Mouse (Mus musculus) ES-E14 (cell line): ENCODE results near the gene Bod1l. TPM values are rescaled to one million over a fixed set of nuclear protein-coding genes. Genes with fewer than 3 reads are reported as not detected.

ENCODE experiments used
- DNase-seq: peaks from one replicate; pipeline ENCODE4 v3.0.0-alpha.2; 2013; ENCODE audit warnings: low read depth, low spot score
- H3K27ac ChIP-seq: 2 replicates; pipeline ENCODE4 v1.5.1; 2012; ENCODE audit warnings: low read depth, mild to moderate bottlenecking, low read length, moderate library complexity, mixed read lengths; ENCODE audit not compliant: poor library complexity, insufficient read depth, severe bottlenecking
- H3K36me3 ChIP-seq: 2 replicates; pipeline ENCODE4 v1.6.1; 2012; ENCODE audit warnings: mild to moderate bottlenecking, low read length, moderate library complexity, mixed read lengths; ENCODE audit not compliant: control insufficient read depth, poor library complexity, insufficient read depth, severe bottlenecking
- H3K4me1 ChIP-seq, 2 experiments: fragments of 150-350 bp in 1 of 2; sonication (generic) in 1 of 2; 2 replicates each; pipeline ENCODE4 v1.6.1; 2012; ENCODE audit warnings: low read length in 2 of 2, mild to moderate bottlenecking in 1 of 2, mixed read lengths in 1 of 2; ENCODE audit not compliant: control insufficient read depth in 2 of 2, insufficient read depth in 2 of 2, poor library complexity in 1 of 2
- H3K4me3 ChIP-seq, 2 experiments: fragments of 150-350 bp in 1 of 2; sonication (generic) in 1 of 2; 2 replicates each; pipeline ENCODE4 v1.5.1; 2012; ENCODE audit warnings: low read length in 2 of 2, low read depth in 1 of 2, mild to moderate bottlenecking in 1 of 2, mixed read lengths in 1 of 2; ENCODE audit not compliant: insufficient read depth in 1 of 2, poor library complexity in 1 of 2, severe bottlenecking in 1 of 2
- H3K9ac ChIP-seq: 2 replicates; pipeline ENCODE4 v1.6.1; 2012; ENCODE audit warnings: low read depth, mild to moderate bottlenecking, low read length, mixed read lengths; ENCODE audit not compliant: poor library complexity, insufficient read depth, severe bottlenecking
- H3K9me3 ChIP-seq: fragments of 150-350 bp; sonication (generic); 2 replicates; pipeline ENCODE4 v1.6.1; 2012; ENCODE audit warnings: low read depth, mild to moderate bottlenecking, low read length; ENCODE audit not compliant: control insufficient read depth, insufficient read depth
- CHD2 ChIP-seq: IDR thresholded peaks from 2 replicates; pipeline ENCODE4 v1.6.1; 2014; ENCODE audit warnings: mild to moderate bottlenecking, low read depth, low read length, inconsistent platforms
- HCFC1 ChIP-seq: IDR thresholded peaks from 2 replicates; pipeline ENCODE4 v1.6.1; 2012; ENCODE audit warnings: low read length, inconsistent platforms, borderline replicate concordance; ENCODE audit not compliant: insufficient read depth
- MAFK ChIP-seq: IDR thresholded peaks from 2 replicates; pipeline ENCODE4 v1.6.1; 2014; ENCODE audit warnings: mild to moderate bottlenecking, low read depth, low read length, inconsistent platforms; ENCODE audit not compliant: insufficient read depth
- ZC3H11A ChIP-seq: IDR thresholded peaks from 2 replicates; pipeline ENCODE4 v1.6.1; 2012; ENCODE audit warnings: low read depth, mild to moderate bottlenecking, inconsistent platforms, low read length, borderline replicate concordance
- ZNF384 ChIP-seq: IDR thresholded peaks from 2 replicates; pipeline ENCODE4 v1.6.1; 2012; ENCODE audit warnings: low read depth, low read length, inconsistent platforms
- in situ Hi-C, 2 experiments: fragments of 600-800 bp; cut with MboI; formaldehyde crosslinking; loops; one replicate each; pipeline ENCODE4 v1.15.1; 2025; ENCODE audit warnings: low sequenced_read_pairs in 2 of 2, inconsistent platforms in 1 of 2; ENCODE audit not compliant: unreplicated experiment in 2 of 2
- total RNA-seq: library from RNA; depleted of rRNA; stranded (reverse); fragments of 300-350 nt; gene quantifications from 2 replicates; pipeline ENCODE4 v1.2.3, GENCODE M21; 2012

Bod1l gene
- total RNA-seq, 1 experiment: 67.2 TPM

GRCm38 (mm10) chr5:41763731-41764721, 80.1 kb downstream of the Bod1l start, which contains the start of gene Nkx3-2:
TSS of gene Nkx3-2 (minus strand) at chr5:41764501.
- Histone ChIP-seq H3K9ac (peak within 1 kb of the TSS; percentile 28; the same call in 1 of the 2 replicates), H3K36me3 (no peaks in the 10 kb centered on the region), H3K4me3 (peak within 1 kb of the TSS; percentile 55 to 67), H3K4me1 (peaks cover 0 to 8% of the 10 kb centered on the region in 2 experiments; a peak in 2 of 4 replicates), H3K9me3 (no peaks in the 10 kb centered on the region), H3K27ac (no peak within 1 kb of the TSS)
- peak; percentile 75 for DNase-seq
- in situ Hi-C loops: no loop called here
- TF ChIP-seq CHD2 (no peak), MAFK (no peak)

DNA sequence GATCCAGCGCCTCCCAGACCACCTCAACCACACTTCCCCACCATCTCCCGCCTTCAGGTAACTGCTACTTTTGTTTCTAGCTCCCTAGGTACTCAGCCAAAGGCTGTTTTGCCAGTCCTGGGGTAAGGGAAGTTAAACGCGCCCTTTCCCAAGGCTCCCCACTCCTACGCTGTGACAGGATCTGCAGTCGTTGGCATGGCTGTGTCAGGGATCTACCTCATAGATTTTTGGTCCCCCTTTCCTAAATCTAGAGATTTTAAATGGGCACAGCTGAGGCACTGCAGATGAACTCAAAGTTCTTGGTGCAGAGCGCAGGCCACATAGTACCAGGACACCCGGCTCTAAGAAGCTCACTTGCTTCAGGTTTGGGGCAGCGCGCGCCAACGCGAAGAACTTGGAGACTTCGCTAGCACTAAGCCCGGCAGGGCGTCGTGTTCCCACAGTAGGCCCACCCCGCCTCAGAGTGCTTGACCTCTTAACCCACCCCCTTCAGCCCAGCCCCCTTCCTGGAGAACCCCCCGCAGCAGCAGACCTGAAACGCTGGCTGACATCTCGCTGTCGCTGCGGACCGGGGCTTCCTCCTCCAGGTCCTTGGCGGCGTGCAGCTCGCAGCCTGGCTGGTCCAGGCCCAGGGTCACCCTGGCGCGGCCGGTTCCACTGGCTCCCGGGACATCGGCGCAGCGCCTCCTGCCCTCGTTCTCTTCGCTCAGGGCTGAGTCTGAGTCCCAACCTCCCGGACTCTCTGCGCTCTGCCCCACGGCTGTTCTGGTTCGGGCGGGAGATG, 81.0 kb downstream of the Bod1l start:
- DNase-seq: no peak
- Histone ChIP-seq H3K27ac (no peak overlapping the region), H3K36me3 (no peaks in the 10 kb centered on the region), H3K4me1 (peaks cover 0 to 8% of the 10 kb centered on the region in 2 experiments; a peak in 2 of 4 replicates), H3K9ac (no peak overlapping the region), H3K4me3 (peak overlapping the region; percentile 55 to 67; a peak in 3 of 4 replicates), H3K9me3 (no peaks in the 10 kb centered on the region)
- TF ChIP-seq HCFC1 (no peak), MAFK (no peak), ZNF384 (no peak), CHD2 (no peak)
- in situ Hi-C loops: no loop called here

DNA sequence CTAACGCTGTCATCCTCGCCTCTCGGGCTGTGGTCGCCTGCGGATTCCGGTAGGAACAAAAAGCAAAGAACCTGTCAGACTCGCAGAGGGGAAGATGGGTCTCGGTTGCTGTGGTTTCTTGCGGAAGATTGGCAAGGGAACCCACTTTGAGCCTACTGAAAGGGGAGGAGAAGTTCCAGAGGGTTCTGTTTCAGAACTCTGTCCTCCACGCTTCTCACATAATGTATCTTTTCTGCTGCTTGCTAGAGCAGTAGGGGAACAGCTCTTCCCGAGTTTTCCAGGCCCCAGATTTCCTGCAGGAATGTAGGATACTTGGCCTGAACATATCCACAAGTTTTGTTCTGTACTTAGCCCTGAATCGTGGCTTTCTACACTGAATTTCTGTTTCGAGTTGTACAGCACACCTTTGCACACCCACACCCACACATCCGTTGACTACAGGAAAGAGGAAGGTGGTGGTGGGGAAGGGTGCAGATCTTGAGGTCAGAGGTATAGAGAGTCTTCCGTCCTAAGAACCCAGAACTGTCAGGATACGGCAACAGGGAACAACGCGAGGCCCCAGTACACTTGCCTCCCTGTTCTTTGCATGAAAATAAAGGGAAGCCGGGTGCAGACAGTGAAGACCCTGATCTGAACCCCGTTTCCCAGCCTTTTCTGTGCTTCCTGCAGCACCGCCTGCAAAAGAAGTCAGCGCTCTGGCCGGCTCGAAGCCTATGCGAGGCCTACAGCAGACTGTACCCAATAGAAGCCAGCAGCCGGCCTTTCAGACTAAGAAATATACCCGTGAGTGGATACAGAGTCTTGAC, 81.8 kb downstream of the Bod1l start:
- Histone ChIP-seq H3K36me3 (no peaks in the 10 kb centered on the region), H3K4me3 (peak overlapping the region in 1 of 2 experiments; percentile 38; a peak in 2 of 4 replicates), H3K9me3 (no peaks in the 10 kb centered on the region), H3K9ac (no peak overlapping the region), H3K27ac (no peak overlapping the region), H3K4me1 (peaks cover 0 to 8% of the 10 kb centered on the region in 2 experiments; a peak in 2 of 4 replicates)
- no peak for TF ChIP-seq ZNF384
- no peak for DNase-seq
- in situ Hi-C loops: no loop called here

DNA sequence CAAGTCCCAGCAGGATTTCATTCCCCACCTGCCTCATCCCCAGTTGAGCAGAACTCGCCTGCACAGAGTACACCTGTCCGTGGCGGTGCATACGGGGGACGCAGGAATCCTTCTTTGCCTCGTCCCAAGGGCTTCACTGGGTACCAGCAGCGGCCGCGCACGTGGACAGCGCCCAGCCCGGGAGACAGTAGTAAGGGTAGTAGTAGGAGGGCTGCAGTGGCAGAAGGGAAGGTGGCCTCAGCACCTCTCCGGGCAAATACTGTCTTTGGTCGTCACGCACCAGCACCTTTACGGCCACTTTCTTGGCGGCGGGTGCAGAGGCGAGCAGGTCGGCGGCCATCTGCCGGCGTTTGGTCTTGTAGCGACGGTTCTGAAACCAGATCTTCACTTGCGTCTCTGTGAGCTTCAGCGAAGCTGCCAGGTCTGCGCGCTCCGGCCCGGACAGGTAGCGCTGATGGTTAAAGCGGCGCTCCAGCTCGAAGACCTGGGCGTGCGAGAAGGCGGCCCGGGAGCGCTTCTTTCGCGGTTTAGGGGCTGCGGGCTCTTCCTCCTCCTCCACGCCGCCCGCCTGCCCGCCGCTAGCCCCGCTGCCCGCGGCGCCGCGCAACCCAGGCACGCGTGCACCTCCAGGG, 82.5 kb downstream of the Bod1l start:
- Histone ChIP-seq H3K36me3 (no peaks in the 10 kb centered on the region), H3K4me3 (peak overlapping the region; percentile 2 to 38; a peak in 2 of 4 replicates), H3K4me1 (peaks cover 0 to 6% of the 10 kb centered on the region in 2 experiments; a peak in 2 of 4 replicates), H3K9me3 (no peaks in the 10 kb centered on the region), H3K9ac (no peak overlapping the region), H3K27ac (no peak overlapping the region)
- no peak for DNase-seq
- in situ Hi-C loops: no loop called here
- TF ChIP-seq MAFK (no peak), ZNF384 (no peak), ZC3H11A (no peak), CHD2 (no peak), HCFC1 (no peak)
